Comparison of ENCODE assay signal across 30 mouse cellular contexts in genomic region chr16:65015241-65015640, GRCm38 (mm10).
"Had no signal": no experiment of that assay in that cellular context is flagged by ENCODE, and none has a peak within 500 bp of the region (broad histone marks: within the 10 kb centered on the region; RNA-seq: fewer than 3 reads in every experiment).

No protein-coding gene starts in this region.

- H3K27ac ChIP-seq: heart, embryonic 13.5 days; heart, embryonic 15.5 days; hindbrain, embryonic 10.5 days; hindbrain, embryonic 12.5 days; hindbrain, embryonic 13.5 days; hindbrain, embryonic 14.5 days; hindbrain, embryonic 15.5 days; hindbrain, postnatal 0 days; intestine, embryonic 15.5 days; kidney, embryonic 15.5 days; kidney, postnatal 0 days; layer of hippocampus, adult 2 months; left cerebral cortex, adult 2 months had no signal

- H3K36me3 ChIP-seq: heart, embryonic 12.5 days; heart, embryonic 13.5 days; heart, embryonic 15.5 days; hindbrain, embryonic 10.5 days; hindbrain, embryonic 12.5 days; hindbrain, embryonic 13.5 days; hindbrain, embryonic 15.5 days; intestine, embryonic 15.5 days; kidney, embryonic 15.5 days had no signal

- H3K27me3 ChIP-seq: heart, embryonic 12.5 days; heart, embryonic 13.5 days; heart, embryonic 15.5 days; hindbrain, embryonic 12.5 days; hindbrain, embryonic 13.5 days; hindbrain, embryonic 15.5 days; intestine, embryonic 15.5 days; kidney, embryonic 15.5 days had no signal

- H3K4me3 ChIP-seq: heart, embryonic 12.5 days; heart, embryonic 13.5 days; heart, embryonic 15.5 days; hindbrain, embryonic 10.5 days; hindbrain, embryonic 12.5 days; hindbrain, embryonic 13.5 days; hindbrain, embryonic 15.5 days; intestine, embryonic 15.5 days; kidney, embryonic 15.5 days; layer of hippocampus, adult 2 months; left cerebral cortex, adult 2 months had no signal

- DNase-seq: heart, postnatal 10 days; heart, postnatal 14 days; heart, postnatal 36 days; heart, postnatal 4 days; kidney, adult 11 months; kidney, adult 18-20 months; kidney, adult 2 months; kidney, adult 8-10 months; kidney, adult 9 months; kidney, postnatal 10 days; kidney, postnatal 14 days; kidney, postnatal 25 days; kidney, postnatal 36 days; kidney, postnatal 4 days; layer of hippocampus, adult 9-11 months; layer of hippocampus, postnatal 36 days had no signal

- H3K9me3 ChIP-seq: heart, embryonic 12.5 days; heart, embryonic 13.5 days; heart, embryonic 15.5 days; hindbrain, embryonic 10.5 days; hindbrain, embryonic 12.5 days; hindbrain, embryonic 13.5 days; hindbrain, embryonic 15.5 days; intestine, embryonic 15.5 days; kidney, embryonic 15.5 days had no signal

- H3K4me1 ChIP-seq: heart, embryonic 12.5 days; heart, embryonic 13.5 days; heart, embryonic 15.5 days; hindbrain, embryonic 10.5 days; hindbrain, embryonic 12.5 days; hindbrain, embryonic 13.5 days; hindbrain, embryonic 15.5 days; intestine, embryonic 15.5 days; kidney, embryonic 15.5 days had no signal
